Mouse (Mus musculus) MEL (cell line): ENCODE results near the gene Acpp. TPM values are rescaled to one million over a fixed set of nuclear protein-coding genes. Genes with fewer than 3 reads are reported as not detected.

Experiments
- DNase-seq: peaks from one replicate; pipeline ENCODE4 v3.0.0; 2011; ENCODE audit warnings: low read depth, low spot score
- H3K27ac ChIP-seq: 2 replicates; pipeline ENCODE4 v1.5.1; 2012; ENCODE audit warnings: low read depth, mild to moderate bottlenecking, control low read depth, low read length, moderate library complexity; ENCODE audit not compliant: control insufficient read depth
- H3K27me3 ChIP-seq, 2 experiments: fragments of 150-350 bp in 1 of 2; sonication (generic) in 1 of 2; 2 replicates each; pipeline ENCODE4 v1.6.1; 2012; ENCODE audit warnings: low read length in 2 of 2, mild to moderate bottlenecking in 2 of 2, improper control_type of control experiment in 1 of 2, moderate library complexity in 1 of 2; ENCODE audit not compliant: insufficient read depth in 2 of 2, control insufficient read depth in 1 of 2
- H3K36me3 ChIP-seq, 2 experiments: 2 replicates each; pipeline ENCODE4 v1.6.1; 2012 to 2014; ENCODE audit warnings: low read length in 2 of 2, improper control_type of control experiment in 1 of 2, inconsistent platforms in 1 of 2, mild to moderate bottlenecking in 1 of 2; ENCODE audit not compliant: insufficient read depth in 2 of 2, control insufficient read depth in 1 of 2
- H3K4me1 ChIP-seq, 2 experiments: fragments of 150-350 bp in 1 of 2; sonication (generic) in 1 of 2; 2 replicates each; pipeline ENCODE4 v1.6.1; 2012; ENCODE audit warnings: low read length in 2 of 2, improper control_type of control experiment in 1 of 2, mild to moderate bottlenecking in 1 of 2; ENCODE audit not compliant: insufficient read depth in 2 of 2, control insufficient read depth in 1 of 2
- H3K4me3 ChIP-seq, 2 experiments: fragments of 150-350 bp in 1 of 2; sonication (generic) in 1 of 2; 2 replicates each; pipeline ENCODE4 v1.5.1; 2012; ENCODE audit warnings: low read depth in 2 of 2, low read length in 2 of 2, mild to moderate bottlenecking in 2 of 2, moderate library complexity in 2 of 2, control low read depth in 1 of 2, improper control_type of control experiment in 1 of 2; ENCODE audit not compliant: control insufficient read depth in 1 of 2, insufficient read depth in 1 of 2
- H3K79me2 ChIP-seq: 2 replicates; pipeline ENCODE4 v1.6.1; 2012; ENCODE audit warnings: mild to moderate bottlenecking, low read length, moderate library complexity; ENCODE audit not compliant: control insufficient read depth, poor library complexity, insufficient read depth
- H3K9ac ChIP-seq: 2 replicates; pipeline ENCODE4 v1.6.1; 2012; ENCODE audit warnings: low read depth, mild to moderate bottlenecking, control low read depth, low read length, moderate library complexity; ENCODE audit not compliant: control insufficient read depth, poor library complexity, severe bottlenecking
- H3K9me3 ChIP-seq: fragments of 150-350 bp; sonication (generic); replicated peaks from 2 replicates; pipeline ENCODE4 v1.6.1; 2012; ENCODE audit warnings: mild to moderate bottlenecking, low read length, improper control_type of control experiment, moderate library complexity; ENCODE audit not compliant: insufficient read depth
- E2F4 ChIP-seq: IDR thresholded peaks from 2 replicates; pipeline ENCODE4 v1.6.1; 2011; ENCODE audit warnings: low read depth, low read length, improper control_type of control experiment, borderline replicate concordance
- ELF1 ChIP-seq: IDR thresholded peaks from 2 replicates; pipeline ENCODE4 v1.6.1; 2014; ENCODE audit warnings: low read depth, mild to moderate bottlenecking, inconsistent platforms, low read length, improper control_type of control experiment, moderate library complexity
- GATA1 ChIP-seq: IDR thresholded peaks from 2 replicates; pipeline ENCODE4 v1.6.1; 2011; ENCODE audit warnings: low read depth, low read length, improper control_type of control experiment
- HCFC1 ChIP-seq: IDR thresholded peaks from 2 replicates; pipeline ENCODE4 v1.6.1; 2012; ENCODE audit warnings: low read depth, mild to moderate bottlenecking, inconsistent platforms, low read length, improper control_type of control experiment, moderate library complexity
- KAT2A ChIP-seq: conservative IDR thresholded peaks from 2 replicates; pipeline ENCODE4 v1.6.1; 2012; ENCODE audit warnings: low read depth, low read length, improper control_type of control experiment, inconsistent platforms
- MAZ ChIP-seq: IDR thresholded peaks from 2 replicates; pipeline ENCODE4 v1.6.1; 2012; ENCODE audit warnings: low read depth, mild to moderate bottlenecking, inconsistent platforms, low read length, improper control_type of control experiment
- NELFE ChIP-seq: IDR thresholded peaks from 2 replicates; pipeline ENCODE4 v1.6.1; 2011; ENCODE audit warnings: low read depth, low read length, improper control_type of control experiment
- POLR2A ChIP-seq, 2 experiments: IDR thresholded peaks; 2 replicates each; pipeline ENCODE4 v1.6.1; 2011 to 2012; ENCODE audit warnings: low read length in 2 of 2, mild to moderate bottlenecking in 2 of 2, control low read depth in 1 of 2, improper control_type of control experiment in 1 of 2, low read depth in 1 of 2, moderate library complexity in 1 of 2; ENCODE audit not compliant: control insufficient read depth in 1 of 2, insufficient read depth in 1 of 2, poor library complexity in 1 of 2
- RAD21 ChIP-seq: IDR thresholded peaks from 2 replicates; pipeline ENCODE4 v1.6.1; 2011; ENCODE audit warnings: mild to moderate bottlenecking, low read depth, low read length, improper control_type of control experiment
- RCOR1 ChIP-seq: IDR thresholded peaks from 2 replicates; pipeline ENCODE4 v1.6.1; 2012; ENCODE audit warnings: low read depth, mild to moderate bottlenecking, inconsistent platforms, low read length, improper control_type of control experiment
- TAL1 ChIP-seq: IDR thresholded peaks from 2 replicates; pipeline ENCODE4 v1.6.1; 2012; ENCODE audit warnings: mild to moderate bottlenecking, inconsistent platforms, low read length, moderate library complexity, mixed read lengths
- TBP ChIP-seq: IDR thresholded peaks from 2 replicates; pipeline ENCODE4 v1.8.0; 2011; ENCODE audit warnings: low read depth, low read length, improper control_type of control experiment
- TCF12 ChIP-seq: IDR thresholded peaks from 2 replicates; pipeline ENCODE4 v1.6.1; 2014; ENCODE audit warnings: low read depth, mild to moderate bottlenecking, inconsistent platforms, low read length, improper control_type of control experiment, moderate library complexity
- USF1 ChIP-seq: IDR thresholded peaks from 2 replicates; pipeline ENCODE4 v1.6.1; 2014; ENCODE audit warnings: low read depth, mild to moderate bottlenecking, inconsistent platforms, low read length, improper control_type of control experiment, moderate library complexity
- USF2 ChIP-seq, 2 experiments: IDR thresholded peaks; 2 replicates each; pipeline ENCODE4 v1.6.1; 2011 to 2012; ENCODE audit warnings: improper control_type of control experiment in 2 of 2, low read length in 2 of 2, borderline replicate concordance in 1 of 2, inconsistent platforms in 1 of 2, low read depth in 1 of 2, mild to moderate bottlenecking in 1 of 2; ENCODE audit not compliant: insufficient read depth in 1 of 2
- ZNF384 ChIP-seq: IDR thresholded peaks from 2 replicates; pipeline ENCODE4 v1.6.1; 2012; ENCODE audit warnings: low read depth, mild to moderate bottlenecking, inconsistent platforms, low read length, improper control_type of control experiment
- polyA plus RNA-seq, 2 experiments: library from polyadenylated mRNA; stranded (reverse) in 1 of 2; unstranded in 1 of 2; fragments of >175 nt in 1 of 2; fragments of >200 nt in 1 of 2; gene quantifications; 2 replicates each; pipeline versions ENCODE4 v1.2.1 to v1.2.4; 2012; ENCODE audit warnings: low replicate concordance in 2 of 2, low read depth in 1 of 2; ENCODE audit not compliant: insufficient read length in 2 of 2, insufficient read depth in 1 of 2, missing spikeins in 1 of 2
- total RNA-seq: library from RNA; depleted of rRNA; stranded (reverse); fragments of 300-350 nt; gene quantifications from 2 replicates; pipeline ENCODE4 v1.2.3, GENCODE M21; 2012

Gene Acpp
- total and polyA plus RNA-seq, 3 experiments: 0.03 TPM; not detected in 2

DNA sequence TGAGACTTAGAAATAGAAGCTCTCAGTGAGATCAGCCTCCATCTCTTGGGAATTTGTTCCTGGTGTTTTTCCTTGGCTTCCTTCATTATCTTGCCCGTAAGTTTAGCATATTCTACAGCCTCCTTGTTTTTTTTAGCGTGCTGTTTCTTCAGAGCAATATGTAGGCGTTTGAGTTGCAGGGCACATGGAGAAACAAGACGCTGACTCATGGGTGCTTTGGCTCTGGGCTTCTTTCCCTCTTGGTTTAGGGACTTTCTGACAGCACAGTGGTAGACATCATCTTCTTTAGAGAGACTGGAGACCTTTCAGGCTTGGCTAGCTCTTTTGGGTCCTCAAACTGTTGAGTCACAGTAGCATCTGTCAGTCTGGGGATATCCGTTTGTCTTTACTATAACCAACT is 6.6 kb upstream of the Acpp start:
- Histone ChIP-seq H3K36me3 (no peaks in the 10 kb centered on the region), H3K9ac (no peak overlapping the region), H3K4me1 (no peaks in the 10 kb centered on the region), H3K79me2 (no peaks in the 10 kb centered on the region), H3K27me3 (no peaks in the 10 kb centered on the region; a peak in 1 of 4 replicates), H3K9me3 (no peaks in the 10 kb centered on the region), H3K27ac (no peak overlapping the region), H3K4me3 (no peak overlapping the region)
- DNase-seq: no peak
- TF ChIP-seq ELF1: no peak
- no peak for TF ChIP-seq MAZ
- no peak for TF ChIP-seq TAL1
- TF ChIP-seq RCOR1: no peak
- no peak for TF ChIP-seq GATA1
- no peak for TF ChIP-seq ZNF384
- TF ChIP-seq USF2 (IDR thresholded peaks at IDR 0.05; ENCODE audit: borderline replicate concordance in 1 of 2, insufficient read depth in 1 of 2, low read depth in 1 of 2, low read length in 2 of 2): no peak
- no peak for TF ChIP-seq HCFC1

DNA sequence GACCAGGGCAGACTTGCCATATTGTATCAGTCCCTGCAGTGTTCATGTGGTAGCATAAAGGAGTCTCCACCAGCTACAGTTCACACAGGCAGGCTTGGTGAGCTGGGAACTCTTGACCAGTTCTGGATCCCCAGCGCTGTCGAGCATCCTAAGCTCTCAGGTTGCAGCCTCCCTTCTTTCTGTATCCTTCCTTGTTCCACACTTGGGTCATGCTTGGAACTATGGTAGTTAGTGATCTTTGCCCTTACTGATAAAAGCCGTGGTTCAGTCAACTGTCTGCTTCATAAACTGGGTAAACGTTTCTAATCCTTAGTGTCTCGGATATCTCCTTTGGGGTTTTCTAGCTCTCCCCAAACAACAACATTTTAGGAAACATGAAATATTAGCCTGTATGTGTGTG is 1.9 kb upstream of the Acpp start:
- no peak for TF ChIP-seq TCF12
- TF ChIP-seq TBP: no peak
- TF ChIP-seq POLR2A (IDR thresholded peaks at IDR 0.05; ENCODE audit: control insufficient read depth in 1 of 2, insufficient read depth in 1 of 2, low read depth in 1 of 2, low read length in 2 of 2, poor library complexity in 1 of 2): no peak
- no peak for TF ChIP-seq KAT2A
- no peak for TF ChIP-seq ZNF384
- no peak for TF ChIP-seq NELFE
- TF ChIP-seq E2F4: no peak
- no peak for TF ChIP-seq TAL1
- TF ChIP-seq RAD21: no peak
- TF ChIP-seq USF1: no peak
- TF ChIP-seq, all 39 proteins: peak for 0

More for the DNA sequence above, 1.9 kb upstream of the Acpp start:
- Histone ChIP-seq H3K79me2 (no peaks in the 10 kb centered on the region), H3K36me3 (no peaks in the 10 kb centered on the region), H3K9me3 (no peaks in the 10 kb centered on the region), H3K27ac (no peak overlapping the region), H3K4me1 (no peaks in the 10 kb centered on the region), H3K9ac (no peak overlapping the region), H3K27me3 (no peaks in the 10 kb centered on the region), H3K4me3 (no peak overlapping the region)
- DNase-seq: no peak
